Mouse (Mus musculus) layer of hippocampus, adult 2 months (tissue): ENCODE data around the gene Mrpl20. TPM values are rescaled to one million over a fixed set of nuclear protein-coding genes. Genes with fewer than 3 reads are reported as not detected.

Source experiments
- DNase-seq, 2 experiments: peaks; one replicate each; pipeline ENCODE4 v3.0.0; 2022; ENCODE audit warnings: low spot score in 2 of 2
- H3K27ac ChIP-seq: fragments of 200-600 bp; 2 replicates; pipeline ENCODE4 v1.8.1; 2022
- H3K4me3 ChIP-seq: fragments of 200-600 bp; 2 replicates; pipeline ENCODE4 v1.8.1; 2022; ENCODE audit warnings: mild to moderate bottlenecking
- CTCF ChIP-seq: fragments of 200-600 bp; conservative IDR thresholded peaks from 2 replicates; pipeline ENCODE4 v1.8.1; 2022; ENCODE audit warnings: antibody characterized with exemption, mild to moderate bottlenecking, moderate library complexity
- total RNA-seq, 2 experiments: library from RNA; stranded (reverse); gene quantifications; 2 replicates each; pipeline ENCODE4 v1.2.3; 2021

The Mrpl20 gene
- total RNA-seq, 2 experiments from 2014 or later, result 86.6 to 89.6 TPM

DNA sequence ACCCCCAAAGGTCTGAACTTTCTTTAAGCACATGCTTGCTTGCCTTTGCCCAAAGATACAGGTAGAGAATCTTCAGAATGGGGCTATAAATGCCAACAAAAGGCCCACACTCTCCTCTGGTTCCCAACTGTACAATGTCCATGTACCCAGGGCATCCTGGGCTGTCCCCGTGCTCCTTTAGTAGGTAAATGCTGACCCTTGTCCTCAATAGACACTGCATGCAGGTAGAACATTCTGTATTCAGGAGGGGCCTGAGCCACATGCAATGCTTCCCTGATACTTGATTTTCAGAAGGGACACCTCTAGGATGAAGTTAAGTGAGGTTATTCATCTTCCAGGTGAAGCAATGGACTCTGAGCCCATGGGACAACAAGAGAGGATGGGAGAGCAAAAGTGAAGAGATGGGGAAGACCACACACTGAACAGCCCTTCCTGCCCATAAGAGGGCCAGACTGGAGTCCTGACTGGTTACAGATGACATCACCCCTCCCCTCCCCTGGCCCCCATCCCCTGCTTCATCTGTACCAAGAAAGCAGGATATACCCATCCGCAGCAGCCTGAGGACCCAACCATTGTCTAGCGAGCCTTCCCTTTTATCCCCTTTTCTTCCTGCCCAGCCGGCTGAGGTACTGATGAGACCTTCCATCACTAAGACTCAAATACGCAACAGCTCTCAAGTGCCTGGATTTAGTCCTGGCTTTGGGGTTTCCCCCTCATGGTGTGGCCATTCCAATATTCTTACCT lies 29.2 kb upstream of the Mrpl20 start:
- H3K27ac ChIP-seq, result peak overlapping the region; percentile 88
- TF ChIP-seq CTCF, result no peak
- DNase-seq, result no peak
- peak overlapping the region; percentile 53 for H3K4me3 ChIP-seq

DNA sequence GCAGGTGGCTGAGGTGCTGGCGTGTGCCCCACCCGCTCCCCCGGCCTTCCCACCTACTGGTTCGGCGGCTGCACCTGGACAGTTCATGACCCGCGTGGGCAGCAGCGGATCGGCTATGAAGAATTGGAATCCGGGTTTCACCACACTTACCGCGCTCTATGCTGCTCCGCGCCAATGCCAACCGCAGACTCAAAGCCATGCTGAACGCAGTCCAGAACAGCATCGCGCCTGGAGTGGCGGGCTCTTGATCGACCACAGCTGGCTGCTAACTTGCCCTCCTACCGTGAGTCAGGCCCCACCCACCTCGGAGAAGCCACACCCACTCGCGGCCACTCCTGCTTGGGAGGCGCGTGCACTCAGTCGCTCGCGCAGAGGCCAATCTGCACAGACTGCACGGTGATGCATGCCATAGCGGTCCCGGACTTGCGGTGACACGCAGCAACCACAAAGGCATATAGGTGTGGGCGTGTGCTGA lies 28.4 kb upstream of the Mrpl20 start, which contains the start of gene Vwa1:
Gene Vwa1 (minus strand): TSS at position 419 of the 475 bp plus-strand sequence.
- peak within 1 kb of the TSS; percentile 88 for H3K27ac ChIP-seq
- H3K4me3 ChIP-seq, result peak within 1 kb of the TSS; percentile 53
- TF ChIP-seq CTCF, result no peak
- DNase-seq, result peak; percentile 81 to 87

DNA sequence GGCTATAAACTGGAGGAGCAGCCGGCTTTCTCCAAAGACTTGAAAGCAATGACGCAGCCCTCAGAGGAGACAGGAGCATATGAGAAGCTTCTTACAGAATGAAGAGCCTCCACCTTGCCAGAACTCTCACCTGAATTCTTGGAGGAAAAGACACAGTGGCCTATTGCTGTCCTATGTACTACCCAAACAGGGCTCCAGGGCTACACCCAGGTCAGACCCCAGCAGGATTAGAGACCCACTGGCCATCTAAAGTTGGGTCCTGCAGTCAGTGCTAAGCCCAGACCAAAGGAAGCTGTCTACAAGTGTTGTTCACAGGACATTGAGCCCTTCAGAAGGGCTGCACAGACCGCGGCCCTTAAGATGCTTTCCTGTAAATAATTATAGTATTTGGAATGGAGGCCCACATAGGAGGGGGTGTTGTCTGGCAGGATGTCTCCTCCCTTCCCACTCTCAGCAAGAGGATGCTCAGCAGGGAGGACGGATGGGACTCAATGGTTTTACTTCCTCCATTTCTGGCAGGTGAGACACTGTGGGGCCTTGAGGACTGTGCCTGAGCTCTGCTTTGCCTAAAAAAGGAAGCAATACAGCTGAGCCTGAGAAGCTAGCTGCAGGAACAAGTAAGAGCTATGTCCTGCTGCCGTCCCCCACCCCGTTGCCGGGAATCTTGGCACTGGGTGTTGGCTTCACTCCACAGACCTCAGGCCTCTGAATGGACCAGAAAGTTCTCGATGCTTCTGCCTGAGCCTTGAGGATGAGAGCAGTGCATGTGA lies 27.5 kb upstream of the Mrpl20 start:
- peak overlapping the region; percentile 53 for H3K4me3 ChIP-seq
- DNase-seq, result peak in 1 of 2 experiments; percentile 41
- peak overlapping the region; percentile 88 for H3K27ac ChIP-seq

DNA sequence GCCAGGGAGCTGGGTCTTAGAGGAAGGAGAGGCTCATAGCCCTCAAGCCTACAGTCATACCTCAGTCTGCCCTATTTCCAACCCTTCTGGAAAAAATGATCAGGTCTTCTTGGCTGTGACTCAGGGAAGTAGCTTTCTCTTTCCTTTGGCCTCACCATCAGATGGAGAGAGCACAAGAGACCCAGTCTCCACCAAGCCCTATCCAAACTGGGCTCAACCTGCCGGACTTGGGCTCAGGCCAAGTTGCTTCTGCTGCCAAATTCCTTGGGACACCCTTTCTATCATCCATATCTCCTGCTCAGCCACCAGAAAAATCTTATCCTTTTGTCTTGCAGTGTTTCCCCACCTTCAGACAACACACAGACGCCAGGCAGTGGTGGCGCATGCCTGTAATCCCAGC lies 26.8 kb upstream of the Mrpl20 start:
- Histone ChIP-seq H3K4me3 (no peak overlapping the region), H3K27ac (peak overlapping the region; percentile 88)
- no peak for DNase-seq
- TF ChIP-seq CTCF, result no peak

More for the DNA sequence above, 27.5 kb upstream of the Mrpl20 start:
- no peak for TF ChIP-seq CTCF

DNA sequence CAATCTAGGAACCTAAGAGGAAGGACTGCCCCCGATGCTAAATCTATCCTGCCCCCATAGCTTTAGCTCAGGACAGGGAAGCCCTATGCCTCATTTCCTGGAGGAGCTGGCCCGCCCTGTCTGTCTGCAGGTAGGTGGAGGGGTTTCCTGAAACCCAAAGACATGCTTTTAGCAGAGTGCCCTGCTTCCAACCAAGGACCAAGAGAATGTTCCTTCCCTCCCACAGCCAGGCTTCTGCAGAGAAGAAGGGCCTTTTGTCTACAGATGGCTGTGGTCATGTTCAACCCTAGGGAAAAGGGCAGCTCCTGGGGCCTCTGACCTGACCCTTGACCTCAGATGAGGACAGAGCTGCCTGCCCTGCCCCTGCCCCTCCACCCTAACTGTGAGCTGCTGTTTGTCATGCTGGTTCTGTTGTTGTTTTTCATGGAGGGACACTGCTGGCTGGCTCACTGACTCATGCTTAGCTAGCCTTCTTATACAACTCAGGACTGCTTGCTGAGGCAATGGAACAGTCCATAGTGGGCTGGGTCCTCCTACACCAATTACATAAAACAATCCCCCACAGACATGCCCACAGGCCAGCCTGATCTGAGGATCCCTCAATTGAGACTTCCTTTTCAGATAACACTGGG lies 25.9 kb upstream of the Mrpl20 start:
- Histone ChIP-seq H3K4me3 (no peak overlapping the region), H3K27ac (peak overlapping the region; percentile 79)
- no peak for TF ChIP-seq CTCF
- no peak for DNase-seq

DNA sequence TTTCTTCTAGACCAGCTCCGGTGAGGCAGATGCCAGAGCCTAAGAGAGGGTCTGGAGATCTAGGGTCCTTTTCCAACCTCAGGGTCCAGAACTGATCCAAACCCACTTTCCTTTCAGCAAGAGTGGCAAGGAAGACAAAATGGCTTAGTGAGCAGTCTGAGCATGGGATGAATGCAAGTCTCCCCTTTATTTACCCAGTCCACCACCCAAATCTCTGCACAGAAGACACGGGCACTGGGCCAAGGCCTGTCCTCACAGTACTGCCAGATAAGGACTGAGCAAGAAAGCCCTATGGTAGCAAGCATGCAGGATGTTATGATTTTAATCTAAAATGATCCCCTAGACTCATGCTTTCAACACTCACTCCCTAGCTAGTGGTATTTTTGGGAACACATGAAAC lies 24.9 kb upstream of the Mrpl20 start:
- Histone ChIP-seq H3K4me3 (no peak overlapping the region), H3K27ac (peak overlapping the region; percentile 79; the same call in 1 of the 2 replicates)
- TF ChIP-seq CTCF, result no peak
- no peak for DNase-seq

DNA sequence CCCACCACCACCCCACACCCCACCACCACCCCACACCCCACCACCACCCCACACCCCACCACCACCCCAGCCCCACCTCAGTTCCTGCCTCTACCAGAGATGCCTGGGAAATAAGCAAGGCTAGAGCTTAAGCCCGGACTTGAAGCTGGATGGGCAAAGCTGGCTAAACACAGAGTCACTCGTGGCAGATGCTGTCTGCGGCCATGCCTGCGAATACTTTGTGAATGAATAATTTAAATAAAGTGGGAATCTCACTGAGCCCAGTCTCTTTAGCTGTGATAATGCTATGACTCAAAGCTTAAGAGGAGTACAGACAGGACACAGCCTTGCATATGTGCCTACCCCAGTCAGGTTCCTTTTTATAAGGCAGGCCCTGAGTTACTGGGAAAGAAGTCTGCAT lies 23.2 kb upstream of the Mrpl20 start:
- no peak overlapping the region for H3K27ac ChIP-seq
- no peak for DNase-seq
- no peak for TF ChIP-seq CTCF
- no peak overlapping the region for H3K4me3 ChIP-seq

DNA sequence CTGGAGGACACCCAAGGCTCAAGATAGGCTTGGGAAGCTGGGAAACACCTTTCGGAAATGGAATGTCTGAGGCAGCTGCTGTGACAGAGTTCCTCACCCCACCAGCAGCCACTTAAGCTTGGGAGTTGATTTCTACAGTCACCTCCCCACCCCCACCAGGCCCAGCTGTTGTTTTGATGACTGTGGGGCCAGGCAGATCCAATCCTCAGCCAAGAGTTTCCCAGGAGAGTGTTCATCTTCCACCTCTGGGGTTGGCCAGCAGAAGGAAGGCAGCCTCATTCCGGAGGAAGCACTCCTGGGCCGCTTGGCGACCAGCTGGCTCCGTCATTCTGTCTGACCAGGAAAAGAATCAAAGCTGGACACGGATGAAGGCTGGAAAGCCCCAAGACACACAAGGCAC lies 21.8 kb upstream of the Mrpl20 start:
- no peak for DNase-seq

DNA sequence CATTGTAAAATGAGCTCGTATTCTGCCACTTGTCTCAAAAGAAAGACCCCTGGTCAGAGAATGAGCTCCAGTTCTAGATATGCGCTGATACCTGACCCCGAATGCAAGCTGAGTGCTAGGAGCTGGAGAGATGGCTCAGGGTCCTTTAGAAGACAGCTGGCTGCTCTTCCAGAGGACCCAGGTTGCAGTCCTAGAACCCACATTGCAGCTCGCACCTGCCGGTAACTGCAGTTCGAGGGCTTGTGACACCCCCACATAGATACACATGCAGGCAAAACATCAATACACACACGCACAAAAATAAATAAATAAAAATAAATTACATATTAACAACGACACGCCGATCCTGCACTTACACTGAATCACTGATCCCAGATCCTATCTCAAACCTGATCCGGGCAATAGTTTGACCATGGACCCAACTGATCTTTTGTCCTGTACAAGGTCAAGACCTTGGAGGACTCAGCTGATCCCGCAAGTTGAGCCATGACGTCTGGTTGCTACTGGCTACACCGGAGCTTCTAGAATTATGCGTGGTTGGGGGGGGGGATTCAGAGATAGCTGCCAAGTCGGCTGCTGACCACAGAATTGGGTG lies 19.1 kb upstream of the Mrpl20 start:
- DNase-seq, result no peak
- TF ChIP-seq CTCF, result no peak
- peak overlapping the region; percentile 75 for H3K4me3 ChIP-seq
- H3K27ac ChIP-seq, result peak overlapping the region; percentile 96

More for the DNA sequence above, 21.8 kb upstream of the Mrpl20 start:
- TF ChIP-seq CTCF, result no peak
- Histone ChIP-seq H3K4me3 (peak overlapping the region; percentile 6; the same call in 1 of the 2 replicates), H3K27ac (peak overlapping the region; percentile 71)

DNA sequence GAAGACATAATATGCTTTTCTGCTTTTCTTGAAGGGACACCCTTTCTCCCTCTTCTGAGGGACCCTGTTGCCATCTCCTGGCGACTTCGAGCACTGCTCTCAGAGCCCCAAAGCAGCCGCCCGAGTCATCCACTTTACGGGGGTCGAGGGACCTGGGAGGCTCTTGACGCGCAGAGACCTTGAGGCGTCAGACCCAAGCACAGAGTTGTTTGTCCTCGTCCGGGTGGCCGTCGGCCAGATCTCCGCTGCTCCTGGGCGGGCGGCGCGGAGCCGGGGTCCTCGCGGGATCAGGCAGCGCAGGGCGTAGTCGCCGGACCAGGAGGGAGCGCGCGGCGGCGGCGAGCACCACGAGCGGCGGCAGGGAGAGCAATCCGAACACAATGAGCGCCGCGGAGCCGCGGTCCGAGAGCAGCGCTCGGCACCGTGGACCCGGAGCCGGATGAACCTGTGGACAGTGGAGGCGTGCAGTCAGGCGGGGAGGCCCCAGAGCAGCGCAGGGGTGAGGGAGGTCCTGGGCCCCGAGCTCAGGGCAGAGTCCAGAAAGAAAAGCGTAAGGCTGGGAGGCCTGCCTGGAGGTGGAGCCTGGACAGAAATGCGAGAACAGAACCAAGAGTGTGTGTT lies 18.5 kb upstream of the Mrpl20 start:
- peak; percentile 88 for TF ChIP-seq CTCF
- peak overlapping the region; percentile 96 for H3K27ac ChIP-seq
- DNase-seq, result peak; percentile 65 to 74
- peak overlapping the region; percentile 75 for H3K4me3 ChIP-seq

DNA sequence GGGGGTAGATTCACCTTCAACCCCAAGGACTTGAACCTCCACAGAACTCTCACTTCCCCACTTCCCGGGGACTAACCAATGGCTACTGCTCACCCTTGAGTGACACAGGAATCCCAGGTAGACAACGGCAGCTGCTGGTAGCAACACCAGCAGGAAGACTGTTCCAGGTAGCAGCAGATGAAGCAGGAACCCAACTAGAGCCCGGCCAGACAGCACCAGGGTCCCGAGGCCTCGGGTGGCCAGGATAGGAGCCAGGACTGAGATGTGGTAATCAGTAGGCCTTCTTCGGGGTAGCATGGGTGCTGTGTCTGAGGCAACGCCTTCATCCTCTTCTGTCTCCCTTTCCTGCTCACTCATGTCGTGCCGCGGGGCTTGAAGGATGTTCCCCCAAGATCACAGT lies 17.4 kb upstream of the Mrpl20 start:
- no peak for TF ChIP-seq CTCF
- DNase-seq, result no peak
- Histone ChIP-seq H3K4me3 (peak overlapping the region; percentile 27), H3K27ac (peak overlapping the region; percentile 86)

DNA sequence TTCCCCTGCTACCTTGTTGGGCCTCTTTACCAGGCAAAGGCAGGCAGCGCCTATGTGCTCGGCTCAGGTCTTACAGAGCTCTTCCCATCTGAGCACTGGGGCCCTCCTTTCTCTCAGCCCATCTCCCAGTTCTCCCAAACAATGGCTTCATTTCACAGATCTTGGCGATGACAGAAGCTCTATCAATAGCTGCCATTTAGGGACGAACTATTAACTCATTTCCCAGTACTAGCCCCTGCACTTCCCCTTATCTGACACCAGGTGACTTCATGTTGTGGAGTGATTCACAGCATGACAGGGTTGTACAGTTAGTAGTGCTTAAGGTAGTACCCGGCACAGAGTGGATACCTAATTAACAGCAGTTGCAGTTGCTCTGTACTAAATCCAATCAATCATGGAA lies 16.9 kb upstream of the Mrpl20 start, which contains the start of gene Tmem88b:
Gene Tmem88b (minus strand): TSS at position 56 of the 400 bp plus-strand sequence.
- DNase-seq, result no peak
- Histone ChIP-seq H3K4me3 (peak within 1 kb of the TSS; percentile 75), H3K27ac (peak within 1 kb of the TSS; percentile 96)
- TF ChIP-seq CTCF, result peak; percentile 60
